Mouse (Mus musculus) liver, adult 2 months (tissue): Measurements from ENCODE around the gene Mzf1.

ENCODE experiments used
- CTCF ChIP-seq: fragments of 200-500 bp; IDR thresholded peaks from 2 replicates; pipeline ENCODE4 v1.5.1; 2011; ENCODE audit warnings: low read depth, low read length, control low read depth
- POLR2A ChIP-seq: fragments of 200-500 bp; IDR thresholded peaks from 2 replicates; pipeline ENCODE4 v1.6.1; 2011; ENCODE audit warnings: low read length, control low read depth; ENCODE audit not compliant: insufficient read depth; ENCODE audit errors: extremely low read depth

DNA sequence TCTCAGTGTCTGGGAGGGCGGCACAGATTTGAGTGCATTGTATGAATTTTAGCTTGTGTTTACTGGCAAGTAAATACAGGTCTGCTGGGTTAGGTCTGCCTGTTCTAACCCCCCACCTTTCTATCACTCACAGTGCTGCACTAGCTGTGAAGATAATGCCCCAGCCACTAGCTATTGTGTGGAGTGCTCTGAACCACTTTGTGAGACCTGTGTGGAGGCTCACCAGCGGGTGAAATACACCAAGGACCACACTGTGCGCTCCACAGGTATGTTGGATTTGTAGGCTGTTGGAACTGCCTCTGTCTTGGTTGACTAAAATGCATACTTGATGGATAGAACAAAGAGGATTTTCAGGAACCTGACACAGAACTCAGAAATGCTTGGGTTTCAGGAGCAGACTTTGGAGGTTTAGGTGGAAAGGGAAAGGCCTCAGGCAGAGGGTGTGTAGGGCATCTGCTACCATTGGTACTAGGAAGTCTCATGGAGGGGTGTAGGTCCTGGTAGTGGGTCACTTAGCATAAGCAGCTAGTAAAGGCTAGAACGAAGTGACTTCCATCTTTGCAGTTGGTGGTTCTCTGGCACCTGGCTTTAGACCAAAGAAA is 29.0 kb downstream of the Mzf1 start:
- TF ChIP-seq CTCF (no peak), POLR2A (no peak)
